Mouse (Mus musculus) ES-Bruce4 (cell line): ENCODE data around the gene 4930590J08Rik.

Experiments
- EP300 ChIP-seq: IDR thresholded peaks from 2 replicates; pipeline ENCODE4 v1.6.1; 2011; ENCODE audit warnings: low read depth, low read length; ENCODE audit not compliant: insufficient read depth
- POLR2A ChIP-seq: IDR thresholded peaks from one replicate; pipeline ENCODE4 v1.8.1; 2011; ENCODE audit warnings: low read length; ENCODE audit not compliant: insufficient read depth

DNA sequence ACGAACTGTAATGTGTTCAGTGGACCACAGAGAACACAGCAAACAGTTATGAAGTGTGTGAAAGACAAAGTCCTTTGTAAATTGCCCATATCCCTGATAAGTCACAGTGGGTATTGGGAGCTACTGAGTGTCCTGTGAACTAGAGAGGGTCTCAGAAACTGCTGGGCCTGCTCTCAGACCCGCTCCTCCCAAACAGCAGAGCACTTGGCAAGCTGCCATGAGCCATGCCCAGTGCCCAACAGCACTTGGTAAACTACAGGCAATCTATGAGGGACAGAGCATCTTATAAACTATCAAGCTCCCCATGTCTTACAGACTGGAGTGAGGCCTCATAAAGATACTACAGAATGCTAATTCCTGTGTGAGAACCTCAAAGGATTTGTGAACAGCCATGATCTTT lies 45.8 kb downstream of the 4930590J08Rik start:
- TF ChIP-seq POLR2A (no peak), EP300 (no peak)
